Mouse (Mus musculus) limb, embryonic 11.5 days (tissue): ENCODE measurements around the gene Tmem59l. TPM values are rescaled to one million over a fixed set of nuclear protein-coding genes. Genes with fewer than 3 reads are reported as not detected.
"Not testable (repeated sequence)": the region's sequence is repeated elsewhere in the genome, so short reads cannot be mapped to it uniquely, and the experiment has no call there.

Experiments
- ATAC-seq: fragments of 200-750 bp; cut with Nextera tagmentation; 2 replicates; pipeline ENCODE4 v1.8.0; 2017; ENCODE audit warnings: low read depth; ENCODE audit not compliant: insufficient number of reproducible peaks, low FRiP score, low TSS enrichment
- DNase-seq: peaks from one replicate; pipeline ENCODE4 v3.0.0-alpha.2; 2015; ENCODE audit warnings: low spot score
- H3K27ac ChIP-seq: fragments of 300-500 bp; sonication (generic); replicated peaks from 2 replicates; pipeline ENCODE4 v1.5.1; 2014; ENCODE audit warnings: low read depth, mild to moderate bottlenecking, low read length
- H3K27me3 ChIP-seq: fragments of 300-500 bp; sonication (generic); 2 replicates; pipeline ENCODE4 v1.6.1; 2014; ENCODE audit warnings: mild to moderate bottlenecking, low read length, mixed read lengths; ENCODE audit not compliant: control insufficient read depth, insufficient read depth
- H3K36me3 ChIP-seq: fragments of 300-500 bp; sonication (generic); 2 replicates; pipeline ENCODE4 v1.6.1; 2014; ENCODE audit warnings: mild to moderate bottlenecking, low read length, moderate library complexity, mixed read lengths; ENCODE audit not compliant: control insufficient read depth, insufficient read depth
- H3K4me1 ChIP-seq: fragments of 300-500 bp; sonication (generic); 2 replicates; pipeline ENCODE4 v1.6.1; 2014; ENCODE audit warnings: low read length, mixed read lengths; ENCODE audit not compliant: control insufficient read depth, insufficient read depth
- H3K4me2 ChIP-seq: fragments of 300-500 bp; sonication (generic); 2 replicates; pipeline ENCODE4 v1.6.1; 2014; ENCODE audit warnings: low read depth, mild to moderate bottlenecking, moderate library complexity; ENCODE audit not compliant: severe bottlenecking
- H3K4me3 ChIP-seq: fragments of 300-500 bp; sonication (generic); 2 replicates; pipeline ENCODE4 v1.5.1; 2014; ENCODE audit warnings: low read depth, low read length
- H3K9ac ChIP-seq: fragments of 300-500 bp; sonication (generic); 2 replicates; pipeline ENCODE4 v1.6.1; 2014; ENCODE audit warnings: mild to moderate bottlenecking, low read length
- H3K9me3 ChIP-seq: fragments of 300-500 bp; sonication (generic); 2 replicates; pipeline ENCODE4 v1.6.1; 2016; ENCODE audit warnings: low read length; ENCODE audit not compliant: control insufficient read depth
- WGBS: fragments of 180-500 bp; shearing (Covaris S2); extraction: QIAGEN DNeasy Blood & Tissue Kit; methylation state at CpG from one replicate; pipeline ENCODE4 v1.1.7; 2014; 5-methylcytosine and 5-hydroxymethylcytosine counted together
- polyA plus RNA-seq: library from polyadenylated mRNA; unstranded; fragments of >200 nt; fragmentation: Nextera tagmentation; extraction: Ambion mirVana; gene quantifications from 2 replicates; pipeline ENCODE4 v1.2.1, GENCODE M21; 2014

Gene Tmem59l
- polyA plus RNA-seq, 1 experiment from 2014 or later, result 20.0 TPM

- H3K27me3 ChIP-seq, result no peaks in the 10 kb centered on the region
- no peak overlapping the region for H3K9ac ChIP-seq
- H3K4me2 ChIP-seq, result no peak overlapping the region
- H3K9me3 ChIP-seq, result no peaks in the 10 kb centered on the region
- WGBS, result 95% methylated on average over 11 of the region's 11 CpGs
- no peak overlapping the region for H3K27ac ChIP-seq
- H3K4me3 ChIP-seq, result no peak overlapping the region
- DNase-seq (no peak), ATAC-seq (no peak)
- peaks cover 8% of the 10 kb centered on the region for H3K4me1 ChIP-seq
- peaks cover 10% of the 10 kb centered on the region; the same call in 1 of the 2 replicates for H3K36me3 ChIP-seq
Measured at GRCm38 (mm10) chr8:70512253-70512903, 25.2 kb upstream of the Tmem59l start.

- H3K9ac ChIP-seq, result no peak overlapping the region
- H3K4me2 ChIP-seq, result no peak overlapping the region
- DNase-seq (no peak), ATAC-seq (no peak)
- no peak overlapping the region for H3K27ac ChIP-seq
- peaks cover 8% of the 10 kb centered on the region for H3K4me1 ChIP-seq
- H3K9me3 ChIP-seq, result no peaks in the 10 kb centered on the region
- peaks cover 12% of the 10 kb centered on the region; the same call in 1 of the 2 replicates for H3K36me3 ChIP-seq
- no peak overlapping the region for H3K4me3 ChIP-seq
- H3K27me3 ChIP-seq, result no peaks in the 10 kb centered on the region
- WGBS, result 97% methylated on average over 2 of the region's 2 CpGs
Measured at GRCm38 (mm10) chr8:70511770-70512169, 24.6 kb upstream of the Tmem59l start.

DNA sequence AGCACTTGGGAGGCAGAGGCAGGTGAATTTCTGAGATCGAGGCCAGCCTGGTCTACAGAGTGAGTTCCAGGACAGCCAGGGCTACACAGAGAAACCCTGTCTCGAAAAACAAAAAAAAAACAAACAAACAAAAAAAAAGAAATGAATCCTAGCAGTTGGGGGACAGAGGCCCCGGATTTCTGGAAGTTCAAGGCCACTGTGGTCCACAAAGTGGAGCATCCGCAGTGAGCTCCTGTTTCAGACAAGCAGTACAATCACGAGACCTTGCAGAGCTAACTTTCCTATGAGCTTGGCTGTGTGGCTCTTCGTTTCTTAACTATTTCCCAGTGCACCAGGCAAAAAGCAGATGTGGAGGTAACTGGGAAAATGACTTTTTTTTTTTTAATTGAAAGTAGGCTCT, 24.0 kb upstream of the Tmem59l start:
- not testable (repeated sequence) for ATAC-seq, H3K27me3 ChIP-seq, H3K27ac ChIP-seq, H3K4me1 ChIP-seq, H3K9ac ChIP-seq, H3K9me3 ChIP-seq, DNase-seq
- 88% methylated on average over 6 of the region's 6 CpGs for WGBS
- Histone ChIP-seq H3K4me3 (peak overlapping the region; percentile 97), H3K36me3 (peaks cover 12% of the 10 kb centered on the region; the same call in 1 of the 2 replicates), H3K4me2 (peak overlapping the region; percentile 98; the same call in 1 of the 2 replicates)

- peak within 1 kb of the TSS; percentile 97 for H3K4me3 ChIP-seq
- peak within 1 kb of the TSS; percentile 98 for H3K4me2 ChIP-seq
- H3K36me3 ChIP-seq, result peaks cover 12% of the 10 kb centered on the region; the same call in 1 of the 2 replicates
- H3K9me3 ChIP-seq, result no peaks in the 10 kb centered on the region
- H3K4me1 ChIP-seq, result peaks cover 17% of the 10 kb centered on the region
- ATAC-seq, result peak; percentile 71
- peak within 1 kb of the TSS; percentile 96 for H3K9ac ChIP-seq
- peak within 1 kb of the TSS; percentile 84 for H3K27ac ChIP-seq
- 1% methylated on average over 74 of the region's 74 CpGs for WGBS
- no peaks in the 10 kb centered on the region for H3K27me3 ChIP-seq
- DNase-seq, result peak; percentile 96
Measured at GRCm38 (mm10) chr8:70510228-70510915, 23.2 kb upstream of the Tmem59l start, which contains the start of gene Uba52. Gene Uba52, minus strand, starts transcription at chr8:70510801.

- no peak for ATAC-seq
- H3K9ac ChIP-seq, result peak overlapping the region; percentile 96
- H3K36me3 ChIP-seq, result peaks cover 12% of the 10 kb centered on the region; the same call in 1 of the 2 replicates
- peak overlapping the region; percentile 97 for H3K4me3 ChIP-seq
- H3K4me1 ChIP-seq, result peaks cover 26% of the 10 kb centered on the region
- H3K9me3 ChIP-seq, result no peaks in the 10 kb centered on the region
- H3K27ac ChIP-seq, result peak overlapping the region; percentile 84; the same call in 1 of the 2 replicates
- 10% methylated on average over 25 of the region's 25 CpGs for WGBS
- peak overlapping the region; percentile 98 for H3K4me2 ChIP-seq
- DNase-seq, result no peak
- H3K27me3 ChIP-seq, result no peaks in the 10 kb centered on the region
Measured at GRCm38 (mm10) chr8:70509281-70509952, 22.3 kb upstream of the Tmem59l start.

DNA sequence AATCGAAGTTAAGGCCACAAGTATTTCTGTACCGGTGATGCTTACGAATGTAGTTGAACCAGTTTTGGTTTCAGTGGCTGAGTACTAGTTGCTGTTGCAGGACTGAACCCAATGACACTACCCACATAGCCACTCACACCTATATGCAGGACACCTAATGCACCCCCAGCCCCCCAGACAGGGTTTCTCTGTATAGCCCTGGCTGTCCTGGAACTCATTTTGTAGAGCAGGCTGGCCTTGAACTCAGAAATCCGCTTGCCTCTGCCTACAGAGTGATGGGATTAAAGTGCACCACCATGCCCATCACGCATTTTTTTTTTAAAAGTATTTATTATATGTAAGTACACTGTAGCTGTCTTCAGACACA, 19.9 kb upstream of the Tmem59l start:
- no peak for ATAC-seq
- H3K4me1 ChIP-seq, result peaks cover 47% of the 10 kb centered on the region
- DNase-seq, result no peak
- H3K36me3 ChIP-seq, result peaks cover 12% of the 10 kb centered on the region; the same call in 1 of the 2 replicates
- no peak overlapping the region for H3K4me2 ChIP-seq
- no peak overlapping the region for H3K27ac ChIP-seq
- H3K27me3 ChIP-seq, result 0 out of 2 replicates have a peak, but pooled peaks cover 1% of the 10 kb centered on the region
- no peaks in the 10 kb centered on the region for H3K9me3 ChIP-seq
- 63% methylated on average over 5 of the region's 5 CpGs for WGBS
- no peak overlapping the region for H3K9ac ChIP-seq
- H3K4me3 ChIP-seq, result no peak overlapping the region

DNA sequence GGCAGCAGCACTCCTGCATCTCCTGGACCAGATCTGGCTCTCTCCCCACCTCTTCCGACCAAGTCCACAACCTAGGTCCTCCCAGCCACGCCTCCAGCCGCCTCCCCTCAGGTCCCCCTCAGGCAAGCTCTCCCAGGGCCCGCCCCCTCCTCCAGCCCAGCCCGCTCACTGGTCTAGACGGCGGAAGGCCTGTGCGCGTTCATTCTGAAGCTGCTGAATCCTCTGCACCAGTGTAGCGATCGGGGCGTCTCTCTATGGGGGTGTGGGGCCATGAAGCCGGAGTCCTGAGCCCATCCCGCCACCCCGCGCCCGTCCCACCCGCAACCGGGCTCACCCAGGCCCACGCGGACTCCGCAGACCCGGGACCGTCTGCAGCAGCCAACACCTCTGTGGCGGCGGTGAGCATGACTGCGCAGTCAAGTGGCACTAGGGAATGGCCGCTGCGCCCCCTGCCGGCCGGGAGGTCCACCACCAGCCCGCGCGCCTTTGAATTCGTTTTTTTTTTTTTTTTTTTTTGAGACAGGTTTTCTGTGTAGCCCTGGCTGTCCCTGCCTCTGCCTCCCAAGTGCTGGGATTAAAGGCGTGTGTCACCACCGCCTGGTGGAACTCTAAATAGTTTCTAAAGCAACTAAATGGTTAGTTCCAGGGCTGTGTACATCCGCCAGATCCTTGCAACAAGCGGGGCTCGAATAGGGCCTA, 19.3 kb upstream of the Tmem59l start, which contains the start of gene Rex1bd:
Rex1bd (minus strand) TSS at position 425 of the 699 bp plus-strand sequence.
- ATAC-seq, result peak; percentile 87
- H3K4me3 ChIP-seq, result peak within 1 kb of the TSS; percentile 45
- H3K27ac ChIP-seq, result peak within 1 kb of the TSS; percentile 32
- peak within 1 kb of the TSS; percentile 64 for H3K9ac ChIP-seq
- H3K4me2 ChIP-seq, result peak within 1 kb of the TSS; percentile 84
- no peaks in the 10 kb centered on the region for H3K9me3 ChIP-seq
- whole genome bisulfite sequencing, result 2% methylated on average over 40 of the region's 40 CpGs
- 0 out of 2 replicates have a peak, but pooled peaks cover 2% of the 10 kb centered on the region for H3K27me3 ChIP-seq
- H3K36me3 ChIP-seq, result peaks cover 12% of the 10 kb centered on the region; the same call in 1 of the 2 replicates
- peak; percentile 97 for DNase-seq
- H3K4me1 ChIP-seq, result peaks cover 50% of the 10 kb centered on the region
